Mouse (Mus musculus) cerebellum, adult 8-10 months (tissue): ENCODE results near the gene Pdcd6.

Source experiments
- DNase-seq: peaks from one replicate; pipeline ENCODE4 v3.0.0; 2022

Gene Pdcd6

GRCm38 (mm10) chr13:74317170-74317849 lies at the start of gene Pdcd6:
Gene Pdcd6 (minus strand): TSS chr13:74317580.
- DNase-seq: peak; percentile 77

GRCm38 (mm10) chr13:74363859-74364235 lies 46.5 kb upstream of the Pdcd6 start, which contains the start of gene Lrrc14b:
Gene Lrrc14b (minus strand): TSS chr13:74364005.
- peak; percentile 23 for DNase-seq

- no peak for DNase-seq
These were observed 45.9 kb upstream of the Pdcd6 start for GRCm38 (mm10) chr13:74363176-74363858.

- DNase-seq: no peak
These were observed 44.8 kb upstream of the Pdcd6 start for GRCm38 (mm10) chr13:74362218-74362617.

GRCm38 (mm10) chr13:74356491-74356890 lies 39.1 kb upstream of the Pdcd6 start:
- no peak for DNase-seq

- no peak for DNase-seq
These were observed 33.1 kb upstream of the Pdcd6 start for GRCm38 (mm10) chr13:74350435-74350906.

GRCm38 (mm10) chr13:74349566-74350434 lies 32.4 kb upstream of the Pdcd6 start, which contains the start of the genes Sdha and Ccdc127:
Gene Sdha (minus strand): TSS chr13:74350280.
Gene Ccdc127 (plus strand): TSS chr13:74350309.
- peak; percentile 97 for DNase-seq

GRCm38 (mm10) chr13:74341036-74341435 lies 23.7 kb upstream of the Pdcd6 start:
- DNase-seq: no peak

GRCm38 (mm10) chr13:74329321-74329720 lies 11.9 kb upstream of the Pdcd6 start:
- no peak for DNase-seq

GRCm38 (mm10) chr13:74316789-74317169 lies 601 bp downstream of the Pdcd6 start:
- DNase-seq: no peak

- no peak for DNase-seq
These were observed 994 bp downstream of the Pdcd6 start for GRCm38 (mm10) chr13:74316386-74316785.

- no peak for DNase-seq
These were observed 2.8 kb downstream of the Pdcd6 start for GRCm38 (mm10) chr13:74314616-74315015.

GRCm38 (mm10) chr13:74305780-74306179 lies 11.6 kb downstream of the Pdcd6 start:
- DNase-seq: no peak

GRCm38 (mm10) chr13:74305380-74305779 lies 12.0 kb downstream of the Pdcd6 start:
- no peak for DNase-seq

- no peak for DNase-seq
These were observed 15.0 kb downstream of the Pdcd6 start for GRCm38 (mm10) chr13:74302050-74303037.

- no peak for DNase-seq
These were observed 15.8 kb downstream of the Pdcd6 start for GRCm38 (mm10) chr13:74301607-74301984.

- peak; percentile 48 for DNase-seq
These were observed 16.3 kb downstream of the Pdcd6 start for GRCm38 (mm10) chr13:74300925-74301606.

- no peak for DNase-seq
These were observed 21.0 kb downstream of the Pdcd6 start for GRCm38 (mm10) chr13:74296376-74296775.

GRCm38 (mm10) chr13:74292167-74292566 lies 25.2 kb downstream of the Pdcd6 start, which contains the start of gene Ahrr:
Gene Ahrr (minus strand): TSS chr13:74292331.
- no peak for DNase-seq

- DNase-seq: no peak
These were observed 27.7 kb downstream of the Pdcd6 start for GRCm38 (mm10) chr13:74289646-74290045.

GRCm38 (mm10) chr13:74282299-74282698 lies 35.1 kb downstream of the Pdcd6 start:
- DNase-seq: no peak
